ENCODE assay signal across 8 mouse cellular contexts in genomic region chr4:107250494-107250893, GRCm38 (mm10). TPM values are rescaled to one million over a fixed set of nuclear protein-coding genes. Genes with fewer than 3 reads are reported as not detected.
DNase-seq lines count a peak whose midpoint lies in the region; ATAC-seq lines count a peak whose summit lies in the region.

No protein-coding gene starts in this region.

- H3K9ac ChIP-seq in forebrain, embryonic 15.5 days (replicated peaks), result no peak overlapping the region

- DNase-seq in frontal cortex, postnatal 36 days (ENCODE audit: low spot score in 2 of 2), result peak; percentile 16 to 51
- DNase-seq in right cerebral cortex, postnatal 10 days (ENCODE audit: low spot score in 2 of 2), result peak; percentile 46
- no peak for DNase-seq in right cerebral cortex, postnatal 25 days
- DNase-seq in cerebellum, adult 9-11 months, result peak; percentile 33
- DNase-seq in kidney, postnatal 36 days, result peak; percentile 59 to 67
- peak; percentile 52 for DNase-seq in mesoderm, embryonic 11.5 days (ENCODE audit: low read depth, low spot score)

- peaks cover 38% of the 10 kb centered on the region for H3K4me1 ChIP-seq in forebrain, embryonic 15.5 days

- H3K36me3 ChIP-seq in forebrain, embryonic 15.5 days, result no peaks in the 10 kb centered on the region

- H3K27ac ChIP-seq in forebrain, embryonic 15.5 days (replicated peaks), result no peak overlapping the region

- ATAC-seq in frontal cortex, adult (ENCODE audit: low TSS enrichment), result no peak
- no peak for ATAC-seq in forebrain, embryonic 15.5 days (replicated peaks)

- no peak overlapping the region for H3K4me2 ChIP-seq in forebrain, embryonic 15.5 days (replicated peaks)

- WGBS in forebrain, embryonic 15.5 days, result 20% methylated on average over 4 of the region's 4 CpGs

- no peaks in the 10 kb centered on the region for H3K27me3 ChIP-seq in forebrain, embryonic 15.5 days

- no peaks in the 10 kb centered on the region for H3K9me3 ChIP-seq in forebrain, embryonic 15.5 days

- H3K4me3 ChIP-seq in forebrain, embryonic 15.5 days, result no peak overlapping the region

RNA-seq across cellular contexts. Expression of gene Lrrc42, which starts 2.8 kb away (rescaled TPM):
- 57.4 and 57.7 TPM in 2 replicates for polyA plus RNA-seq in forebrain, embryonic 15.5 days (2015; fragmentation: Nextera tagmentation; extraction: Ambion mirVana)

RNA-seq across cellular contexts. Expression of gene Hspb11, which starts 2.9 kb away (rescaled TPM):
- polyA plus RNA-seq in forebrain, embryonic 15.5 days (2015; fragmentation: Nextera tagmentation; extraction: Ambion mirVana), result 37.1 and 41.7 TPM in 2 replicates

RNA-seq across cellular contexts. Expression of gene Ldlrad1, which starts 41.5 kb away (rescaled TPM):
- not detected in 2 replicates for polyA plus RNA-seq in forebrain, embryonic 15.5 days (2015; fragmentation: Nextera tagmentation; extraction: Ambion mirVana)

RNA-seq across cellular contexts. Expression of gene Dio1, which starts 56.5 kb away (rescaled TPM):
- polyA plus RNA-seq in forebrain, embryonic 15.5 days (2015; fragmentation: Nextera tagmentation; extraction: Ambion mirVana), result not detected in 2 replicates
